Mouse (Mus musculus) mesoderm, embryonic 11.5 days (tissue): ENCODE results near the gene Hmx1.

Experiments used
- DNase-seq: peaks from one replicate; pipeline ENCODE4 v3.0.0-alpha.2; 2012; ENCODE audit warnings: low read depth, low spot score

The Hmx1 gene

GRCm38 (mm10) chr5:35388491-35389111 is at the start of gene Hmx1:
Gene Hmx1 (plus strand): TSS chr5:35389108.
- DNase-seq = peak; percentile 80

GRCm38 (mm10) chr5:35345084-35345483 is 43.8 kb upstream of the Hmx1 start:
- no peak for DNase-seq

GRCm38 (mm10) chr5:35348794-35349193 is 40.1 kb upstream of the Hmx1 start:
- DNase-seq = peak; percentile 81

- DNase-seq = no peak
These were observed 31.1 kb upstream of the Hmx1 start for GRCm38 (mm10) chr5:35357544-35358440.

- DNase-seq = peak; percentile 95
These were observed 27.2 kb upstream of the Hmx1 start for GRCm38 (mm10) chr5:35361570-35362284.

- no peak for DNase-seq
These were observed 22.5 kb upstream of the Hmx1 start for GRCm38 (mm10) chr5:35366241-35367032.

GRCm38 (mm10) chr5:35368916-35369315 is 20.0 kb upstream of the Hmx1 start:
- no peak for DNase-seq

- no peak for DNase-seq
These were observed 9.8 kb upstream of the Hmx1 start for GRCm38 (mm10) chr5:35379066-35379465.

- peak; percentile 69 for DNase-seq
These were observed 9.1 kb upstream of the Hmx1 start for GRCm38 (mm10) chr5:35379815-35380214.

- no peak for DNase-seq
These were observed 946 bp upstream of the Hmx1 start for GRCm38 (mm10) chr5:35387834-35388490.

- DNase-seq = no peak
These were observed 533 bp downstream of the Hmx1 start for GRCm38 (mm10) chr5:35389441-35389840.

GRCm38 (mm10) chr5:35389915-35390314 is 1.0 kb downstream of the Hmx1 start:
- DNase-seq = no peak

GRCm38 (mm10) chr5:35390848-35391655 is 2.1 kb downstream of the Hmx1 start:
- no peak for DNase-seq

GRCm38 (mm10) chr5:35391656-35392333 is 2.9 kb downstream of the Hmx1 start:
- DNase-seq = no peak

- no peak for DNase-seq
These were observed 3.4 kb downstream of the Hmx1 start for GRCm38 (mm10) chr5:35392334-35392695.

GRCm38 (mm10) chr5:35395566-35396440 is 6.9 kb downstream of the Hmx1 start:
- DNase-seq = no peak

GRCm38 (mm10) chr5:35396976-35397641 is 8.2 kb downstream of the Hmx1 start:
- no peak for DNase-seq
